Mouse (Mus musculus): ENCODE results near the gene Ccdc85b. TPM values are rescaled to one million over a fixed set of nuclear protein-coding genes. Genes with fewer than 3 reads are reported as not detected.
"Not testable (repeated sequence)": the region's sequence is repeated elsewhere in the genome, so short reads cannot be mapped to it uniquely, and the experiment has no call there.

The Ccdc85b gene
- polyA plus RNA-seq, 1 experiment from 2014 or later, result 9.0 TPM

GRCm38 (mm10) chr19:5489721-5490120, 32.0 kb upstream of the Ccdc85b start:
- peaks cover 37% of the 10 kb centered on the region for H3K36me3 ChIP-seq
- WGBS, result 40% methylated on average over 10 of the region's 10 CpGs
- not testable (repeated sequence) for H3K27me3 ChIP-seq; H3K9me3 ChIP-seq (replicated peaks); H3K9ac ChIP-seq; ATAC-seq (replicated peaks; ENCODE audit: insufficient number of reproducible peaks, insufficient read depth, low FRiP score, low read depth)
- H3K27ac ChIP-seq, result peak overlapping the region; percentile 100
- H3K4me3 ChIP-seq, result peak overlapping the region; percentile 96
- H3K4me2 ChIP-seq, result peak overlapping the region; percentile 86
- H3K4me1 ChIP-seq (replicated peaks), result peaks cover 48% of the 10 kb centered on the region

- peaks cover 36% of the 10 kb centered on the region for H3K36me3 ChIP-seq
- H3K4me1 ChIP-seq (replicated peaks), result peaks cover 45% of the 10 kb centered on the region
- WGBS, result under 1% methylated on average over 26 of the region's 26 CpGs
These were observed 31.3 kb upstream of the Ccdc85b start for GRCm38 (mm10) chr19:5488878-5489571.

DNA sequence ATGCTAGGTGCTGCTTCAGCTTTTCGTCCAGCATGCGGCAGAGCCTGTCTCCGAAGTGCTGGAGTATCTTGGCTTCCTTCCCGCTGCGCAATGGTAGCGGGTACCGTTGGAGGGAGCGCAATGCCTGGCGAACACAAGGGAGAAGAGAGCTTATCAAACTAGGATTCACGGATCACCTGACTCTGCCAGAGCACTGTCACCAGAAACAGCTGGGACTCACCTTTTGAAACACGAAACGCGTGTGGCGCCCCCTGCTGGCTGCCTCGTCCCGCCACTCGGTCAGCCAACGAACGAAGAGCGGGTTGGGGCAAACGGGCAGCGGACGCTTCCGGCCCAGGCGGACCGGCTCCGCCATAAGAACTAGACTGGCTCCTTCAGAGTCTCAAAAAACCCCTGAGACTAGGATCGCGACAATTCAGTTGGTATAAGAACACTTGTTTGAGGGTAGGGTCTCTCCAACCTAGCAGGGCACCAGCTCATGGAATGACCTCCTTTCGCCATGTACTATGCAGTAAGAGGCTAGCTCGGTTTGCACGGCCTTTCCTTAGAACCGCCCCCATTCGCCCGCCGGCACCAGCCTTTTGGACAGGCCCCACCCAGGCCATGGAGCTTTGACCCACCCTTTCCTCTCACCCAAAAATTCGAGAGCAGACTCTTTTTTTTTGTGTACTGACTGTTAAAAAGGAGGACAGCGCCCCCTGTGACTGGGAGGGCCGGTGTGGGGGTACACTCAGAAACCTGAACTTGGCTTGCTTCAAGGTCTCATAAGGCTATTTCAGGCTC, 30.3 kb upstream of the Ccdc85b start, which contains the start of gene Mus81:
Mus81 (minus strand) TSS at position 635 of the 783 bp plus-strand sequence.
- peak; percentile 73 for ATAC-seq (replicated peaks; ENCODE audit: insufficient number of reproducible peaks, insufficient read depth, low FRiP score, low read depth)
- WGBS, result under 1% methylated on average over 39 of the region's 39 CpGs
- Histone ChIP-seq H3K4me2 (peak within 1 kb of the TSS; percentile 86), H3K27me3 (no peaks in the 10 kb centered on the region), H3K27ac (peak within 1 kb of the TSS; percentile 100), H3K4me3 (peak within 1 kb of the TSS; percentile 65), H3K9me3 (replicated peaks) (no peaks in the 10 kb centered on the region), H3K4me1 (replicated peaks) (peaks cover 41% of the 10 kb centered on the region), H3K36me3 (peaks cover 33% of the 10 kb centered on the region), H3K9ac (peak within 1 kb of the TSS; percentile 72)

More at GRCm38 (mm10) chr19:5488878-5489571, 31.3 kb upstream of the Ccdc85b start:
- Histone ChIP-seq H3K9ac (peak overlapping the region; percentile 62), H3K27ac (peak overlapping the region; percentile 100), H3K9me3 (replicated peaks) (no peaks in the 10 kb centered on the region), H3K27me3 (no peaks in the 10 kb centered on the region), H3K4me3 (peak overlapping the region; percentile 65), H3K4me2 (peak overlapping the region; percentile 86)
- peak; percentile 81 for ATAC-seq (replicated peaks; ENCODE audit: insufficient number of reproducible peaks, insufficient read depth, low FRiP score, low read depth)

GRCm38 (mm10) chr19:5486771-5487170, 29.1 kb upstream of the Ccdc85b start:
- Histone ChIP-seq H3K27ac (no peak overlapping the region), H3K4me1 (replicated peaks) (peaks cover 29% of the 10 kb centered on the region)
- ATAC-seq (replicated peaks; ENCODE audit: insufficient number of reproducible peaks, insufficient read depth, low FRiP score, low read depth), result no peak

DNA sequence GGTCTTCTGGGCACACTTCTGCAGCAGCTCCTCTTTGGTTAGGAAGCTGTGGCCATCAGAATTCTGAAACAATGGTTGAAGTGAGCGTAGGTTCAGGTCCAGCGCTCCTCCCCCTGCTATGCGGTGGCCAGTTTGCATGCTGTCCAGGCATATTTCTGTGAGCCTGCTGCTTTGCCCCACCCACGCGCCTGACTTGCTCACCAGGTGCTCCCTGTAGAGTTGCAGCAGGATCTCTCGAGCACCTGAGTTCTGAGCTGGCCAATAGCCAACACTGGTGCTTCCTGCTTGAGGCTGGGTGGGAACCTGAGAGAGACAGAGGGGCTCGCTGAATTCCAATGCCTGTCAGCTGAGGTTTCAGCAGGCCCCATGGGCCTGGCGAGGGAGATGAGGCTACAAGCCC, 28.6 kb upstream of the Ccdc85b start:
- no peak overlapping the region for H3K4me2 ChIP-seq
- 78% methylated on average over 8 of the region's 8 CpGs for WGBS
- H3K27ac ChIP-seq, result no peak overlapping the region

More at GRCm38 (mm10) chr19:5486771-5487170, 29.1 kb upstream of the Ccdc85b start:
- peaks cover 38% of the 10 kb centered on the region for H3K36me3 ChIP-seq
- H3K4me3 ChIP-seq, result peak overlapping the region; percentile 65; the same call in 1 of the 2 replicates
- H3K9me3 ChIP-seq (replicated peaks), result no peaks in the 10 kb centered on the region
- 77% methylated on average over 4 of the region's 4 CpGs for WGBS
- no peaks in the 10 kb centered on the region for H3K27me3 ChIP-seq
- peak overlapping the region; percentile 86; the same call in 1 of the 2 replicates for H3K4me2 ChIP-seq
- H3K9ac ChIP-seq, result 0 out of 2 replicates have a peak overlapping the region, but pooled peaks have one; percentile 4

DNA sequence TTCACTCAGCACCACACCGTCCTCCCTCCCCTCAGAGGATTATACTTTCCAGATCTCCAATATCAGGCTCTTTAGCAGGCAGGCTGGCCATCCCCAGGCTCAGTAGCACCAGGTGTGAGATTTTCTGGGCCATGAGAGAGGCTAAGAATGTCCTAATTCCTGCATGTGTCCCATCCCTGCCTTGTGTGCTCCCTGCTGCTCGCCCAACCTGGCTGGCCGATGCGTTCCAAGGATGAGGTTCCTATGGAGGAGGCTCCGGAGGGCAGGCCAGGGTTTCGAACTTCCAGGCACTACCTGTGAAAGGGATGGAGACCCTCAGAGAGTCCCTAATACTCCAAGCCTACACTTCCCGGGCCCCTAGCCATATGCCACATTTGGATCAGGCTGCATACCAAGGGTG, 28.1 kb upstream of the Ccdc85b start:
- WGBS, result 92% methylated on average over 7 of the region's 7 CpGs
- peaks cover 44% of the 10 kb centered on the region for H3K36me3 ChIP-seq
- H3K9ac ChIP-seq, result no peak overlapping the region
- no peak for ATAC-seq (replicated peaks; ENCODE audit: insufficient number of reproducible peaks, insufficient read depth, low FRiP score, low read depth)
- no peak overlapping the region for H3K27ac ChIP-seq
- H3K4me3 ChIP-seq, result no peak overlapping the region
- H3K4me2 ChIP-seq, result no peak overlapping the region
- H3K9me3 ChIP-seq (replicated peaks), result no peaks in the 10 kb centered on the region
- peaks cover 28% of the 10 kb centered on the region for H3K4me1 ChIP-seq (replicated peaks)
- H3K27me3 ChIP-seq, result no peaks in the 10 kb centered on the region

More for the DNA sequence above, 28.6 kb upstream of the Ccdc85b start:
- Histone ChIP-seq H3K36me3 (peaks cover 43% of the 10 kb centered on the region), H3K4me3 (no peak overlapping the region), H3K9me3 (replicated peaks) (no peaks in the 10 kb centered on the region), H3K4me1 (replicated peaks) (peaks cover 28% of the 10 kb centered on the region), H3K27me3 (no peaks in the 10 kb centered on the region), H3K9ac (peak overlapping the region; percentile 4; the same call in 1 of the 2 replicates)
- no peak for ATAC-seq (replicated peaks; ENCODE audit: insufficient number of reproducible peaks, insufficient read depth, low FRiP score, low read depth)

- no peak overlapping the region for H3K27ac ChIP-seq
- ATAC-seq (replicated peaks; ENCODE audit: insufficient number of reproducible peaks, insufficient read depth, low FRiP score, low read depth), result no peak
- no peak overlapping the region for H3K4me3 ChIP-seq
- H3K9ac ChIP-seq, result no peak overlapping the region
- WGBS, result 85% methylated on average over 8 of the region's 8 CpGs
- H3K27me3 ChIP-seq, result no peaks in the 10 kb centered on the region
- peaks cover 44% of the 10 kb centered on the region for H3K36me3 ChIP-seq
- H3K9me3 ChIP-seq (replicated peaks), result no peaks in the 10 kb centered on the region
- H3K4me1 ChIP-seq (replicated peaks), result peaks cover 28% of the 10 kb centered on the region
- H3K4me2 ChIP-seq, result no peak overlapping the region
These were observed 27.7 kb upstream of the Ccdc85b start for GRCm38 (mm10) chr19:5485371-5485770.

DNA sequence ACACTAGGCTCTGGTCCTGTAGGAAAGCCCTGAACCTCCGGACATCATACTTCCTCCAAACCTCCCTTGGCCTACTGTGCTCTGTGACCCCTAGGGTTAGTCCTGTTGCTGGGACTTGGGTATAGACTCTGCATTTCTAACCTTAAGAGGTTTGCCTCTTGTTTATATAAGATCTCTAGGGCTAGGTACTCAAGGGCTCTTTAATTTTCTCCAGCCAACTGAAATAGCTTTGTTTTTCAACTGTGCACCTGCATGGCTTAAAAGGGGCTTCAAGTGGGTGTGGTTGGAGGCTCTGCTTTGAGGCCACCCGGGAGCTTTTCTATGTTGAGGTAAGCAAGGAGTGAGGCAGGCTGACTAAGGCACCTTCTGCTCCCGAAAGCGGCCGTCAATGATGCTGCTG, 26.8 kb upstream of the Ccdc85b start:
- 88% methylated on average over 5 of the region's 5 CpGs for WGBS
- Histone ChIP-seq H3K27me3 (no peaks in the 10 kb centered on the region), H3K27ac (no peak overlapping the region), H3K9ac (no peak overlapping the region), H3K4me2 (no peak overlapping the region), H3K36me3 (peaks cover 51% of the 10 kb centered on the region), H3K4me3 (no peak overlapping the region), H3K4me1 (replicated peaks) (peaks cover 23% of the 10 kb centered on the region), H3K9me3 (replicated peaks) (no peaks in the 10 kb centered on the region)
- no peak for ATAC-seq (replicated peaks; ENCODE audit: insufficient number of reproducible peaks, insufficient read depth, low FRiP score, low read depth)

- peaks cover 58% of the 10 kb centered on the region for H3K36me3 ChIP-seq
- H3K27me3 ChIP-seq, result no peaks in the 10 kb centered on the region
- H3K4me3 ChIP-seq, result no peak overlapping the region
- 92% methylated on average over 19 of the region's 19 CpGs for WGBS
- H3K9me3 ChIP-seq (replicated peaks), result no peaks in the 10 kb centered on the region
- no peak overlapping the region for H3K9ac ChIP-seq
- H3K4me2 ChIP-seq, result no peak overlapping the region
- ATAC-seq (replicated peaks; ENCODE audit: insufficient number of reproducible peaks, insufficient read depth, low FRiP score, low read depth), result no peak
- peaks cover 22% of the 10 kb centered on the region for H3K4me1 ChIP-seq (replicated peaks)
- no peak overlapping the region for H3K27ac ChIP-seq
These were observed 26.0 kb upstream of the Ccdc85b start for GRCm38 (mm10) chr19:5483386-5484359.

GRCm38 (mm10) chr19:5481398-5481797, 23.7 kb upstream of the Ccdc85b start:
- 89% methylated on average over 10 of the region's 10 CpGs for WGBS
- Histone ChIP-seq H3K4me3 (no peak overlapping the region), H3K36me3 (peaks cover 59% of the 10 kb centered on the region), H3K27me3 (no peaks in the 10 kb centered on the region), H3K9ac (no peak overlapping the region), H3K27ac (no peak overlapping the region), H3K4me2 (no peak overlapping the region), H3K4me1 (replicated peaks) (peaks cover 6% of the 10 kb centered on the region), H3K9me3 (replicated peaks) (no peaks in the 10 kb centered on the region)
- ATAC-seq (replicated peaks; ENCODE audit: insufficient number of reproducible peaks, insufficient read depth, low FRiP score, low read depth), result no peak

Data from heart, embryonic 15.5 days (tissue).